In the genomic region with DNA sequence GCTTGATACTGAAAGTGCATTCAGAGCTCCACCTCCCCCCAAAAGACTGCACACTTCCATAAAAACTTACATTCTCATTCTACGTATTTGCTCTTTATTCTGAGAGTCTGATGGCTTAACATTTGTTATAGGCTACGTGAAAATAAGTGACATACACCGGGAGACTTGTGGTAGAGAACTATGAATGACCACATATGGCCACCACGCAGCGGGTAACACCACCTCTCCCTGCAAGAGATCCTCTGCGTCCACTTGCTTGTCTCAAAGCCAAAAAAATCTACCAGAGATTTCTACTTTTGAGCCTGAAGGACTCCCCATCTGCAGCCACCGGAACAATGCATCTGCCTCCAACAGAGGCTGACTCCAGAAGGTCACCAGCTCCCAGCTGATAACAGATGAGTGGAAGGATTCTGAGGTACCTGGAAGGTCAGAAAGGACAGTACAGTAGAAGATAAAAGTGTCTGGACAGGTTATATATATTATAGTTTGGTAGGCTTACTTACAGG, we compare ENCODE assay signal across 24 mouse cellular contexts. TPM values are rescaled to one million over a fixed set of nuclear protein-coding genes. Genes with fewer than 3 reads are reported as not detected.
A peak's percentile ranks its signal among the peaks of the same experiment; 100 is the strongest.
DNase-seq lines count a peak whose midpoint lies in the region; ATAC-seq and TF ChIP-seq lines count a peak whose summit lies in the region.
"Had no signal": no experiment of that assay in that cellular context is flagged by ENCODE, and none has a peak within 500 bp of the region (broad histone marks: within the 10 kb centered on the region; RNA-seq: fewer than 3 reads in every experiment).

No protein-coding gene starts in this region.

- in situ Hi-C loops in CH12.LX (cut with MboI; ENCODE audit: low pct_ligation_motif_present, low pct_unique_long_range_greater_than_20kb, low sequenced_read_pairs) = no loop called here

- TF ChIP-seq EP300 in CH12.LX (IDR thresholded peaks at IDR 0.05; ENCODE audit: low read length) = 0 out of 2 replicates have a peak, but pooled peaks have one; percentile 31

- no peaks in the 10 kb centered on the region for H3K9me3 ChIP-seq in heart, embryonic 12.5 days (replicated peaks)
- H3K9me3 ChIP-seq in lung, embryonic 14.5 days (ENCODE audit: low read depth, low read length) = no peaks in the 10 kb centered on the region
- no peaks in the 10 kb centered on the region for H3K9me3 ChIP-seq in lung, embryonic 16.5 days (ENCODE audit: control insufficient read depth, low read length)
- no peaks in the 10 kb centered on the region for H3K9me3 ChIP-seq in CH12.LX (replicated peaks; ENCODE audit: low read length)
- H3K9me3 ChIP-seq: embryonic facial prominence, embryonic 13.5 days; embryonic facial prominence, embryonic 15.5 days; forebrain, embryonic 10.5 days; forebrain, embryonic 12.5 days had no signal

- no peak for TF ChIP-seq RAD21 in CH12.LX (IDR thresholded peaks at IDR 0.05; ENCODE audit: low read depth, low read length)

- 0 out of 2 replicates have a peak overlapping the region, but pooled peaks have one; percentile 29 for H3K9ac ChIP-seq in heart, embryonic 12.5 days
- H3K9ac ChIP-seq in lung, embryonic 14.5 days = no peak overlapping the region
- no peak overlapping the region for H3K9ac ChIP-seq in lung, embryonic 16.5 days (ENCODE audit: low read length)
- H3K9ac ChIP-seq in CH12.LX (ENCODE audit: insufficient read depth, low read depth) = peak overlapping the region; percentile 39; the same call in 1 of the 2 replicates
- H3K9ac ChIP-seq: embryonic facial prominence, embryonic 13.5 days; embryonic facial prominence, embryonic 15.5 days; forebrain, embryonic 12.5 days had no signal

- DNase-seq in heart, postnatal 36 days = no peak
- DNase-seq in lung, embryonic 14.5 days = no peak
- no peak for DNase-seq in lung, postnatal 14 days
- no peak for DNase-seq in lung, postnatal 36 days
- no peak for DNase-seq in CH12.LX (ENCODE audit: extremely low read depth)
- no peak for DNase-seq in neural tube, embryonic 10.5 days (ENCODE audit: extremely low spot score, low spot score)
- DNase-seq: adrenal gland, adult 2 months; adrenal gland, postnatal 10 days; adrenal gland, postnatal 25 days; cerebellum, adult 11 months; cerebellum, adult 18-20 months; cerebellum, adult 8-10 months; cerebellum, adult 9-11 months; cerebellum, postnatal 14 days; cerebellum, postnatal 36 days; embryo, embryonic 11 days had no signal

- H3K36me3 ChIP-seq in heart, embryonic 12.5 days = no peaks in the 10 kb centered on the region
- H3K36me3 ChIP-seq in lung, embryonic 14.5 days (ENCODE audit: insufficient read depth) = no peaks in the 10 kb centered on the region
- no peaks in the 10 kb centered on the region for H3K36me3 ChIP-seq in lung, embryonic 16.5 days (ENCODE audit: control insufficient read depth, insufficient read depth, low read length)
- H3K36me3 ChIP-seq in CH12.LX (replicated peaks in 1 of 2; ENCODE audit: control insufficient read depth in 1 of 2, insufficient read depth in 1 of 2, low read length in 1 of 2) = no peaks in the 10 kb centered on the region
- H3K36me3 ChIP-seq: embryonic facial prominence, embryonic 13.5 days; embryonic facial prominence, embryonic 15.5 days; forebrain, embryonic 10.5 days; forebrain, embryonic 12.5 days had no signal

- no peak overlapping the region for H3K4me2 ChIP-seq in heart, embryonic 12.5 days
- peak overlapping the region; percentile 29; the same call in 1 of the 2 replicates for H3K4me2 ChIP-seq in lung, embryonic 14.5 days
- peak overlapping the region; percentile 17 for H3K4me2 ChIP-seq in lung, embryonic 16.5 days (ENCODE audit: low read depth, low read length)
- H3K4me2 ChIP-seq in CH12.LX (ENCODE audit: insufficient read depth, low read depth, poor library complexity, severe bottlenecking) = peak overlapping the region; percentile 96
- H3K4me2 ChIP-seq: embryonic facial prominence, embryonic 13.5 days; embryonic facial prominence, embryonic 15.5 days; forebrain, embryonic 12.5 days had no signal

- dilution Hi-C loops in CH12.LX (cut with MboI; ENCODE audit: extremely low pct_ligation_motif_present, extremely low pct_unique_long_range_greater_than_20kb, low sequenced_read_pairs) = no loop called here

- WGBS in heart, embryonic 12.5 days = 71% methylated on average over 7 of the region's 7 CpGs
- WGBS in lung, embryonic 14.5 days = 62% methylated on average over 7 of the region's 7 CpGs
- 60% methylated on average over 7 of the region's 7 CpGs for WGBS in lung, embryonic 16.5 days

- no peak overlapping the region for H3K27ac ChIP-seq in heart, embryonic 12.5 days (ENCODE audit: poor library complexity, severe bottlenecking)
- H3K27ac ChIP-seq in lung, embryonic 14.5 days (ENCODE audit: low read depth) = peak overlapping the region; percentile 55; the same call in 1 of the 2 replicates
- peak overlapping the region; percentile 54 for H3K27ac ChIP-seq in lung, embryonic 16.5 days (ENCODE audit: low read length)
- no peak overlapping the region for H3K27ac ChIP-seq in CH12.LX (ENCODE audit: insufficient read depth, low read depth)
- H3K27ac ChIP-seq: embryonic facial prominence, embryonic 13.5 days; embryonic facial prominence, embryonic 15.5 days; forebrain, embryonic 10.5 days; forebrain, embryonic 12.5 days had no signal

- H3K4me3 ChIP-seq in heart, embryonic 12.5 days = no peak overlapping the region
- H3K4me3 ChIP-seq in lung, embryonic 14.5 days (ENCODE audit: low read depth, low read length) = no peak overlapping the region
- no peak overlapping the region for H3K4me3 ChIP-seq in lung, embryonic 16.5 days (ENCODE audit: low read length)
- peak overlapping the region; percentile 19 to 27 (median 20) for H3K4me3 ChIP-seq in CH12.LX (replicated peaks in 1 of 3; ENCODE audit: low read depth in 2 of 3, low read length in 2 of 3, poor library complexity in 1 of 3)
- H3K4me3 ChIP-seq: embryonic facial prominence, embryonic 13.5 days; embryonic facial prominence, embryonic 15.5 days; erythroblast, embryonic 14.5 days; forebrain, embryonic 10.5 days; forebrain, embryonic 12.5 days had no signal

- H3K79me2 ChIP-seq in CH12.LX (replicated peaks; ENCODE audit: control insufficient read depth, extremely low read depth, insufficient read depth, poor library complexity, severe bottlenecking) = no peaks in the 10 kb centered on the region

- peaks cover 32% of the 10 kb centered on the region for H3K4me1 ChIP-seq in heart, embryonic 12.5 days (replicated peaks)
- peaks cover 4% of the 10 kb centered on the region; the same call in 1 of the 2 replicates for H3K4me1 ChIP-seq in lung, embryonic 14.5 days (ENCODE audit: insufficient read depth)
- H3K4me1 ChIP-seq in lung, embryonic 16.5 days (replicated peaks; ENCODE audit: control insufficient read depth, insufficient read depth, low read length) = peaks cover 8% of the 10 kb centered on the region
- peaks cover 14 to 46% of the 10 kb centered on the region in 2 experiments for H3K4me1 ChIP-seq in CH12.LX (ENCODE audit: control insufficient read depth in 1 of 2, insufficient read depth in 2 of 2)

- intact Hi-C loops in heart, postnatal 36 days (cut with DNase I) = no loop called here

- TF ChIP-seq CTCF in lung, embryonic 14.5 days (IDR thresholded peaks at IDR 0.05; ENCODE audit: low read depth) = no peak
- no peak for TF ChIP-seq CTCF in CH12.LX (conservative IDR thresholded peaks at IDR 0.05 in 1 of 2, IDR thresholded peaks at IDR 0.05 in 1 of 2; ENCODE audit: low read depth in 2 of 2, low read length in 2 of 2)

- no peak for ATAC-seq in heart, embryonic 12.5 days (ENCODE audit: insufficient number of reproducible peaks, low FRiP score)
- no peak for ATAC-seq in lung, embryonic 14.5 days (ENCODE audit: insufficient read depth)
- no peak for ATAC-seq in lung, embryonic 16.5 days (ENCODE audit: low read depth)
- ATAC-seq: forebrain, embryonic 14.5 days had no signal

- H3K27me3 ChIP-seq in heart, embryonic 12.5 days (replicated peaks) = no peaks in the 10 kb centered on the region
- H3K27me3 ChIP-seq in lung, embryonic 14.5 days (ENCODE audit: insufficient read depth, low read length) = no peaks in the 10 kb centered on the region
- no peaks in the 10 kb centered on the region for H3K27me3 ChIP-seq in lung, embryonic 16.5 days (ENCODE audit: control insufficient read depth, insufficient read depth, low read depth, low read length)
- peaks cover 2% of the 10 kb centered on the region for H3K27me3 ChIP-seq in CH12.LX (replicated peaks)
- H3K27me3 ChIP-seq: forebrain, embryonic 12.5 days had no signal

- no peak for TF ChIP-seq POLR2A in CH12.LX (IDR thresholded peaks at IDR 0.05; ENCODE audit: low read depth, low read length)

TF ChIP-seq in CH12.LX, 34 proteins besides CTCF, POLR2A, EP300 and RAD21 (continues in another document):
- TF ChIP-seq BHLHE40 (IDR thresholded peaks at IDR 0.05; ENCODE audit: low read depth, low read length) (peak; percentile 12; the same call in 1 of the 2 replicates), TBP (conservative IDR thresholded peaks at IDR 0.05; ENCODE audit: low read depth, low read length) (no peak), MAX (IDR thresholded peaks at IDR 0.05; ENCODE audit: low read length) (peak; percentile 66; the same call in 1 of the 2 replicates), USF1 (IDR thresholded peaks at IDR 0.05; ENCODE audit: low read depth, low read length) (no peak)

RNA-seq across cellular contexts. Expression of a gene that starts 24.6 kb away (rescaled TPM):
- 21.4 and 22.5 TPM in 2 replicates for polyA plus RNA-seq in heart, embryonic 12.5 days (2016; fragmentation: Nextera tagmentation; extraction: Ambion mirVana)
- total RNA-seq in heart, postnatal 36 days (2021) = 100 to 1,000 TPM; 340 to 392 TPM
- 19.7 and 19.9 TPM in 2 replicates for polyA plus RNA-seq in lung, embryonic 14.5 days (2014; fragmentation: Nextera tagmentation; extraction: Ambion mirVana)
- 23.4 and 24.5 TPM in 2 replicates for polyA plus RNA-seq in lung, embryonic 16.5 days (2015; fragmentation: Nextera tagmentation; extraction: Ambion mirVana)
- total RNA-seq in CH12.LX (2012; rRNA removed) (35.8 and 43.0 TPM in 2 replicates), CH12.LX (2014; rRNA removed) (13.0 and 14.0 TPM in 2 replicates)
- 147 and 148 TPM in 2 replicates for polyA plus RNA-seq in CH12.LX (2012; ENCODE audit: insufficient read length, low read depth)

RNA-seq across cellular contexts. Expression of a gene that starts 35.2 kb away (rescaled TPM):
- polyA plus RNA-seq in heart, embryonic 12.5 days (2016; fragmentation: Nextera tagmentation; extraction: Ambion mirVana) = 254 and 260 TPM in 2 replicates
- total RNA-seq in heart, postnatal 36 days (2021) = 10 to 100 TPM; 80.2 to 99.7 TPM
- 446 and 450 TPM in 2 replicates for polyA plus RNA-seq in lung, embryonic 14.5 days (2014; fragmentation: Nextera tagmentation; extraction: Ambion mirVana)
- 257 and 272 TPM in 2 replicates for polyA plus RNA-seq in lung, embryonic 16.5 days (2015; fragmentation: Nextera tagmentation; extraction: Ambion mirVana)
- total RNA-seq in CH12.LX (2012; rRNA removed) = 416 and 617 TPM in 2 replicates
- total RNA-seq in CH12.LX (2014; rRNA removed) = 812 and 852 TPM in 2 replicates
- polyA plus RNA-seq in CH12.LX (2012; ENCODE audit: insufficient read length, low read depth) = 705 and 730 TPM in 2 replicates

RNA-seq across cellular contexts. Expression of a gene that starts 56.1 kb away (rescaled TPM):
- 27.3 and 29.3 TPM in 2 replicates for polyA plus RNA-seq in heart, embryonic 12.5 days (2016; fragmentation: Nextera tagmentation; extraction: Ambion mirVana)
- 10 to 100 TPM; 45.0 to 46.7 TPM for total RNA-seq in heart, postnatal 36 days (2021)
- 44.5 and 46.8 TPM in 2 replicates for polyA plus RNA-seq in lung, embryonic 14.5 days (2014; fragmentation: Nextera tagmentation; extraction: Ambion mirVana)
- 32.9 and 38.2 TPM in 2 replicates for polyA plus RNA-seq in lung, embryonic 16.5 days (2015; fragmentation: Nextera tagmentation; extraction: Ambion mirVana)
- 5.6 and 7.4 TPM in 2 replicates for total RNA-seq in CH12.LX (2012; rRNA removed)
- total RNA-seq in CH12.LX (2014; rRNA removed) = 8.3 and 9.8 TPM in 2 replicates
- polyA plus RNA-seq in CH12.LX (2012; ENCODE audit: insufficient read length, low read depth) = 10.1 and 11.4 TPM in 2 replicates

Comparison
In these comparisons a context has a peak if more than half of its experiments do, and no peak if none do; other contexts are left out.
1. H3K27ac ChIP-seq: peak in lung, embryonic 14.5 days (single experiment) and lung, embryonic 16.5 days (single experiment); none in heart, embryonic 12.5 days (single experiment) and CH12.LX (single experiment).
2. H3K4me3 ChIP-seq: peak in CH12.LX (3 of 3); none in heart, embryonic 12.5 days (single experiment), lung, embryonic 14.5 days (single experiment) and lung, embryonic 16.5 days (single experiment).
3. H3K9ac ChIP-seq: peak in heart, embryonic 12.5 days (single experiment) and CH12.LX (single experiment); none in lung, embryonic 14.5 days (single experiment) and lung, embryonic 16.5 days (single experiment).